Mouse (Mus musculus) lung, postnatal 14 days (tissue): Measurements from ENCODE around the gene Hist1h3d.
A peak's percentile ranks its signal among the peaks of the same experiment; 100 is the strongest.
"Not testable (repeated sequence)": the region's sequence is repeated elsewhere in the genome, so short reads cannot be mapped to it uniquely, and the experiment has no call there.

Experiments used
- DNase-seq: peaks from one replicate; pipeline ENCODE4 v3.0.0; 2021

Hist1h3d gene

GRCm38 (mm10) chr13:23585442-23586098, 10.0 kb downstream of the Hist1h3d start:
- peak; percentile 62 for DNase-seq

GRCm38 (mm10) chr13:23586099-23586939, 10.8 kb downstream of the Hist1h3d start:
- DNase-seq: no peak

- no peak for DNase-seq
These were observed 11.3 kb downstream of the Hist1h3d start for GRCm38 (mm10) chr13:23586940-23587225.

- DNase-seq: no peak
These were observed 15.6 kb downstream of the Hist1h3d start for GRCm38 (mm10) chr13:23591206-23591605.

- DNase-seq: not testable (repeated sequence)
These were observed 16.3 kb downstream of the Hist1h3d start for GRCm38 (mm10) chr13:23591886-23592285.

- no peak for DNase-seq
These were observed 17.1 kb downstream of the Hist1h3d start for GRCm38 (mm10) chr13:23592614-23593013.

- DNase-seq: no peak
These were observed 17.6 kb downstream of the Hist1h3d start for GRCm38 (mm10) chr13:23593051-23593770.

GRCm38 (mm10) chr13:23595185-23595584, 19.6 kb downstream of the Hist1h3d start:
- no peak for DNase-seq

- DNase-seq: no peak
These were observed 20.2 kb downstream of the Hist1h3d start for GRCm38 (mm10) chr13:23595622-23596372.

- peak; percentile 89 for DNase-seq
These were observed 22.4 kb downstream of the Hist1h3d start for GRCm38 (mm10) chr13:23597957-23598356.

GRCm38 (mm10) chr13:23603182-23603699, 27.7 kb downstream of the Hist1h3d start:
- DNase-seq: no peak

GRCm38 (mm10) chr13:23604452-23604851, 28.9 kb downstream of the Hist1h3d start:
- DNase-seq: no peak

GRCm38 (mm10) chr13:23605052-23605451, 29.5 kb downstream of the Hist1h3d start:
- DNase-seq: no peak

GRCm38 (mm10) chr13:23609209-23609608, 33.6 kb downstream of the Hist1h3d start:
- DNase-seq: no peak

- DNase-seq: no peak
These were observed 34.3 kb downstream of the Hist1h3d start for GRCm38 (mm10) chr13:23609844-23610243.

GRCm38 (mm10) chr13:23610393-23610792, 34.8 kb downstream of the Hist1h3d start:
- no peak for DNase-seq

- no peak for DNase-seq
These were observed 36.1 kb downstream of the Hist1h3d start for GRCm38 (mm10) chr13:23611638-23612037.

- no peak for DNase-seq
These were observed 44.6 kb downstream of the Hist1h3d start for GRCm38 (mm10) chr13:23620056-23620732.

- DNase-seq: peak; percentile 69
These were observed 45.4 kb downstream of the Hist1h3d start, which contains the start of gene Hist1h2be for GRCm38 (mm10) chr13:23620733-23621531. Gene Hist1h2be (minus strand): TSS chr13:23621124.

GRCm38 (mm10) chr13:23621532-23622174, 46.1 kb downstream of the Hist1h3d start:
- peak; percentile 69 for DNase-seq
